Mouse (Mus musculus) erythroblast, embryonic 14.5 days (primary cell): ENCODE measurements around the gene Bcas1. TPM values are rescaled to one million over a fixed set of nuclear protein-coding genes. Genes with fewer than 3 reads are reported as not detected.

ENCODE experiments used
- H3K27me3 ChIP-seq: 2 replicates; pipeline ENCODE4 v1.6.1; 2012; ENCODE audit warnings: inconsistent platforms; ENCODE audit not compliant: control insufficient read depth
- H3K36me3 ChIP-seq: 2 replicates; pipeline ENCODE4 v1.6.1; 2012; ENCODE audit warnings: mild to moderate bottlenecking, inconsistent platforms; ENCODE audit not compliant: control insufficient read depth
- H3K4me1 ChIP-seq: 2 replicates; pipeline ENCODE4 v1.6.1; 2012; ENCODE audit warnings: inconsistent platforms; ENCODE audit not compliant: control insufficient read depth
- H3K4me3 ChIP-seq: replicated peaks from 2 replicates; pipeline ENCODE3; 2012; ENCODE audit warnings: moderate library complexity, mild to moderate bottlenecking, inconsistent platforms
- H3K9me3 ChIP-seq: 2 replicates; pipeline ENCODE4 v1.6.1; 2012; ENCODE audit warnings: low read length, inconsistent platforms, mixed read lengths; ENCODE audit not compliant: control insufficient read depth
- GATA1 ChIP-seq: IDR thresholded peaks from 2 replicates; pipeline ENCODE4 v1.6.1; 2012; ENCODE audit warnings: low read length, inconsistent platforms, mixed read lengths
- TAL1 ChIP-seq: IDR thresholded peaks from 3 replicates; pipeline ENCODE4 v1.6.1; 2012; ENCODE audit warnings: low read length, inconsistent platforms, mixed read lengths
- polyA plus RNA-seq: library from polyadenylated mRNA; stranded (reverse); fragments of >175 nt; gene quantifications from 2 replicates; pipeline ENCODE4 v1.2.3, GENCODE M21; 2012

Gene Bcas1
- 0.04 and 0.11 TPM in 2 replicates for polyA plus RNA-seq

DNA sequence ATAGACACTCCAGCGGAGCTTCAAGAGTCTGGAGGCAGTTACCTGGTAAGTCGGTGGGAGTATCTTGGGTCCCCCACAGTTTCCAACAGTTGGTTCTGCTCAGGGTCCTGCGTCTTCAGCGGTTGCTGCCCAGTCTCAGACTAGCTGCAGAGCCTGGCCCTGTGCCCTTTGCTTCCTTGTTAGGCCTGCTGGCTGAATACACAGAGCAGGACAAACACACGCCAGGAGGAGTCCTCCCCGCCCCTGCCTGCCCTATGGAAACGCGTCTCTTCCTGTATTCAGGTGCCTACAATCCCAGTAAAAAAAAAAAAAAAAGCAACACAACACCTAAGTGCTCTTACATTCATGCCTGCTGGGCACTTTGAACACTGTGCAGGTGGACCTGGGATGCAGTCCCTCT is at the start of gene Bcas1:
Gene Bcas1, minus strand, starts transcription at position 142 of the 400 bp plus-strand sequence.
- Histone ChIP-seq H3K4me1 (no peaks in the 10 kb centered on the region), H3K9me3 (peaks cover 3% of the 10 kb centered on the region; the same call in 1 of the 2 replicates), H3K27me3 (no peaks in the 10 kb centered on the region), H3K4me3 (no peak within 1 kb of the TSS), H3K36me3 (no peaks in the 10 kb centered on the region)
- TF ChIP-seq GATA1 (no peak), TAL1 (no peak)

DNA sequence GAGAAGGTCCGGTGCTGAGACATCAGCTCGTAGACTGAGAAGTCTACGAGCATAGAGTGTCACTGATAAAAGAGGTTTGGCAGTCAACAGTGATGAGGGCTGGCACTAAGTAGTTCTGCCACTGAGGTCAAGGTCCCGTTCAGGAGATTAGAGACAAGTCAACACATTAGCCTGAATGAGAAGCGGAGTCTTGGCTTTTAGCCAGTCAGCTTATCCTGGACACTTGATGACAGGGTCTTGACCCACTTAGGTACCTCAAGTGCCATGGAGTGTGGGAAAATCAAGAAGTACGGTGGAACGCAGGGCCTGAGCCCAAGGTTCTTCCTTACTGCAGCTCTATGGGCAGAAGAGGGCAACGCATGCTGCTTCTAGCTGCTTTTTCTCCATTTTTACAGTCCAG is 49.0 kb upstream of the Bcas1 start:
- Histone ChIP-seq H3K4me3 (no peak overlapping the region), H3K9me3 (peaks cover 4% of the 10 kb centered on the region; the same call in 1 of the 2 replicates)

DNA sequence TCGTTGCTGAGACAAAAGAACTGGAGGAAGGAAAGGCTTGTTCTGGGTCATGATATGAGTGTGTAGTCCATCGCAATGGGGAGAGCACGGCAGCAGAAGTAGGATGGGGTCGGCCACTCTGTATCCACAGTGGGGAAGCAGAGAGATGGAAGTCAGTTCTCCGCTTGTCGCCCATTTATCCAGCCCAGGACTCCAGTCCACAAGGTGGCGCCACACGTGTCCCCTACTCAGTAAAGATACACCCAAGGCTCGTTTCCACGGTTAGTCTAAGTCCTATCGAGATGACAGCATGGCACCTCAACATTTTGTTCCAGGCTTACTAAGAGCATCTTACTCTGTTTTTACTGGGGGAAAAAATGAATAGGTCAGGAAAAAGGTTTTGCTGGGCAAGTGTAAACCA is 48.6 kb upstream of the Bcas1 start:
- peaks cover 4% of the 10 kb centered on the region; the same call in 1 of the 2 replicates for H3K9me3 ChIP-seq
- no peak for TF ChIP-seq GATA1
- no peak for TF ChIP-seq TAL1
- H3K36me3 ChIP-seq: no peaks in the 10 kb centered on the region
- no peaks in the 10 kb centered on the region for H3K27me3 ChIP-seq
- no peak overlapping the region for H3K4me3 ChIP-seq
- no peaks in the 10 kb centered on the region for H3K4me1 ChIP-seq

More for the DNA sequence above, 49.0 kb upstream of the Bcas1 start:
- H3K36me3 ChIP-seq: no peaks in the 10 kb centered on the region
- H3K4me1 ChIP-seq: no peaks in the 10 kb centered on the region
- no peaks in the 10 kb centered on the region for H3K27me3 ChIP-seq
- TF ChIP-seq TAL1 (no peak), GATA1 (no peak)

DNA sequence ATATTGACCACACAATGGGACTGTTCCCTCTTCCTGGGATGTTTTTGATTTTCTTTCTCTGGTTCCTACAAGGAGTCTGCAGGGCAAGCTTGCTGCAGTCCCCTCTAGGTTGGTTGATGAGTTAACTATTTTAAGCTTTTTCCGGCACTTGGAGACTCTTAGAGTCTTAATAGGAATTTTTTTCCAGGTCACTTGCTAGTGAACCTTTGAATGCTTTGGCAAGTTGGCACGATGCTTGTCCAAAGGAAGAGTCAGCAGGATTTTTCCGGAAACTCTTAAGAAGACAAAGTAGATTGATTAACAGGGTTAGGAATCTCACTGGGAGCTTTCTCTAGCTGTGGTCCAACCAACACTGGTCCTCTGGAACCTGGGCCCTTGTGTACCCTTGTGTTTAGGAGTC is 47.5 kb upstream of the Bcas1 start:
- Histone ChIP-seq H3K4me3 (no peak overlapping the region), H3K4me1 (no peaks in the 10 kb centered on the region), H3K27me3 (no peaks in the 10 kb centered on the region), H3K36me3 (no peaks in the 10 kb centered on the region), H3K9me3 (peaks cover 4% of the 10 kb centered on the region; the same call in 1 of the 2 replicates)
- TF ChIP-seq TAL1: no peak
- no peak for TF ChIP-seq GATA1

DNA sequence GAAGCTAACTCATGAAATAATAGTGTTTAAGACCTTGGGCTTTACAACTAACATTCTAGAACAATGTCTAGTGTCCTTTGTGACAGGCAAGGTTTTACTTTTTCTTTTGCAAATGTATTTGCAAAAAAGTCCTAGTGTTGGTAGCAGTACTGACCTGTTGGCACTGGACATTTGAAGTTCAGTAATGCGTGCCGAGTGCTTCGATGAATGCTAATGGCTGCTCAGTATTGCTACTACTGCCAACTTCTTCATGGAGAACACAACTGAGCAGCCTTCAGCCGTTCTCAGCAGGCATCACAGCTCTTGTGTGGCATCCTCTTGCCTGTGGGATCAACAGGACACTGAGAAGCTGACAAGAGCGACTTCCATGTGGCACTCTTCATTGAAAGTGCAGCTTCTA is 46.5 kb upstream of the Bcas1 start:
- TF ChIP-seq TAL1 (no peak), GATA1 (no peak)
- Histone ChIP-seq H3K4me1 (no peaks in the 10 kb centered on the region), H3K4me3 (no peak overlapping the region), H3K27me3 (no peaks in the 10 kb centered on the region), H3K9me3 (peaks cover 4% of the 10 kb centered on the region; the same call in 1 of the 2 replicates), H3K36me3 (no peaks in the 10 kb centered on the region)

DNA sequence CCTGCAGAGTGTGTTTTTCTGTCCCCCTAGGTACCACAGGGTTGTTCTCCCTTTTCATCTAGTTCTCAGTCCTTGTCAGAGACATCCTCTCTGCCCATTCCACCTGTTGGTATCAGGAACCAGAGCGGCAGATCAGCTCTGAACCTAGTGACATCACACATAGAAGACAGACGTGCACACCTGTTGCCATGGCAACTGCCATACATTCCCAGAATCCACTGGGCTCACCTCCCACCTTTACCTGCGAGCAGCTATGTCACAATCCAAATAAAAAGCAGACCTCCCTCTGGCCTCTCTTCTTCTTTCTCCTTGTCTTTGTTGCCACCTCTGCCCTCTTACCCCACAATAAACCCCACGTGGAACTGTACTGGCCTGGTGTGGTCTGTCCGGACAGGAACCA is 42.9 kb upstream of the Bcas1 start:
- no peaks in the 10 kb centered on the region for H3K4me1 ChIP-seq
- H3K36me3 ChIP-seq: no peaks in the 10 kb centered on the region
- H3K9me3 ChIP-seq: peaks cover 2% of the 10 kb centered on the region; the same call in 1 of the 2 replicates
- no peak overlapping the region for H3K4me3 ChIP-seq
- TF ChIP-seq GATA1 (no peak), TAL1 (no peak)
- no peaks in the 10 kb centered on the region for H3K27me3 ChIP-seq

DNA sequence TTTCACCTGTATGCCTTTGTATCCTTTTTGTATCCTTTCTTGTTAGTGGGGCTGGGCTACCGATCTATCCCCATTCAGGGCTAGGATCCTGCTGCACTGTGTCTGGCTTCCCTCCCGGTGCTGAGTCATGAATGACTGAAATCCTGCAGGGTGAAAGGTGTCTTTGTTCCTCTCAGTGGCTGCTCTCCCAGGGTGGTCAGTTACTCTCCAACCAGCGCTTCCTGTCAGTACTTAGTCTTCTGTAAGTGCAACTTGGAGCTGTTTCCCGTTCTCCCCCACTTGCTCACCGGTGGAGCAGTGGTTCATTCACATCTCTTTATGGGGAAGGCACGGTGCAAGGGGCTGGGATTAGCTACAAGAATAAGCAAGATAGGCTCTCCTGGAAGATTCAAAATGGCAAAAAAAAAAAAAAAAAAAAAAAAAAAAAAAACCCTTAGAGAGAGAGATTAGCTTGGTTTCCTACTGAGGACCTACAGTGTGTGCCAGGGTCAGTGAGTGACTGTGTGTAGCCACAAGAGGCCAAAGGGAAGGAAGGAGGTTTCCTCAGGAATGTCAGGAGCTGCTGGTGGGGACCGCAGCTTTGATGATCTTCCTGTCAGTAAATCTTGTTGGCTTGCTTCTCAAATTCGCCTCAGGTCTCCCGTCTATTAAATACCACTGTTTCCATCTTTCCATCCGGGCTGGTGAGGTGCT is 42.1 kb upstream of the Bcas1 start:
- no peak overlapping the region for H3K4me3 ChIP-seq
- no peak for TF ChIP-seq TAL1
- no peak for TF ChIP-seq GATA1
- H3K36me3 ChIP-seq: no peaks in the 10 kb centered on the region
- no peaks in the 10 kb centered on the region for H3K4me1 ChIP-seq
- H3K27me3 ChIP-seq: no peaks in the 10 kb centered on the region
- H3K9me3 ChIP-seq: peaks cover 2% of the 10 kb centered on the region; the same call in 1 of the 2 replicates

DNA sequence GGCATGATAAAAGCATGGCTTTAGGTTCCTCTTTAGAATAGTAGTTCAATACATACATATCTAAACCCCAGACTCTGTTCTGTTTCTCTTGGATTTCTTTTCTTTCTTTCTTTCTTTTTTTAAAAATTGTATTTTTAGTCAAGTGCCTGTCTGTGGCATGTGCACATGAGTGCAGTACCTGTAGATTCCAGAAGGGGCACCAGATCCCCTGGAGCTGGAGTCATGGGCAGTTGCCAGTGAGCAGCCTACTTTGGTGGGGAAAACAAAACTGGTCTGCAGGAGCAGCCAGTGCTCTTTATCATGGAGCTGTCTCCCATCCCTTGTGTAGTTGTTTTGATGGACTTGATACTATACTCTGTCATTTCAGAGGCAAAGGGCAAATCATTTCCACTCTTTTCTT is 40.4 kb upstream of the Bcas1 start:
- Histone ChIP-seq H3K9me3 (no peaks in the 10 kb centered on the region), H3K4me1 (no peaks in the 10 kb centered on the region), H3K36me3 (no peaks in the 10 kb centered on the region), H3K27me3 (no peaks in the 10 kb centered on the region), H3K4me3 (no peak overlapping the region)
- TF ChIP-seq GATA1: no peak
- TF ChIP-seq TAL1: no peak

DNA sequence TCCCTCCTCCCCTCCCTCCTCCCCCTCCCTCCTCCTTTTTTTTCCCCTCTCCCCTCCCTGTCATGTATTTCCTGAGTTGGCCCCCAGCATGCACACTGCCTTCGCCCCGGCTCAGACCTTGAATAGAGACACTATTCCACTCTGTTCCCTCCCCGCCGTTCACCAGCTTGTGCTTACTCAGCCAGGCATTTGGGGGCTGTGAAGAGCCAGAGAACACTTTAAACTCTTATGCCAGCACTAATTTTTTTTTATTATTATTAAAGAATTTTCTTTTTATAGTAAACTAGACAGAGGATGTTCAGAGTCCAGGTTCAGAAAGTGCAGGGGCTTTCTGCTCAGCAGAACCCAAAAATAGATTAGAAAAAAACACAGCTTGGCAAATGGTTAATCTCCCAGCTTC is 37.2 kb upstream of the Bcas1 start:
- Histone ChIP-seq H3K9me3 (no peaks in the 10 kb centered on the region), H3K4me1 (no peaks in the 10 kb centered on the region), H3K36me3 (no peaks in the 10 kb centered on the region), H3K27me3 (no peaks in the 10 kb centered on the region), H3K4me3 (no peak overlapping the region)
- TF ChIP-seq TAL1 (no peak), GATA1 (no peak)

DNA sequence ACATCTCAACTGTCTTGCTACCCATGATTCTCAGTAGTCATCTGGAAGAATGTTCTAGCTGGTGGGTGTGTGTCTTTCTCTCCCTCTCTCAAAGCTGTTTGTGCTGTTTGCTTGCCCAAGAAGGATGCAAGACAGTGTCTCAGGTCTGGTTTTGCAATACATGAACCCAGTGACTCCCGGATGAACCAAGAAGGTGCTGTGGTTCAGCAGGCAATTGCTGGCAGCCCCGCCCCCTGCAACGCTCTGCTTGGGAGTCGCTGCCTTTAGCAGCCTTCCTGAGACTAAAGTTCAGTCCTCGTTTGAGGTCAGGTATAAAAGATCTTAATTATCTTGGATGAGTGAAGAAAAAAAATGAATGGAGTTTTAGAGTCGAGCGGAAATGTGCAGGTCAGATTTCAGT is 34.0 kb upstream of the Bcas1 start:
- Histone ChIP-seq H3K9me3 (no peaks in the 10 kb centered on the region), H3K36me3 (no peaks in the 10 kb centered on the region), H3K4me3 (no peak overlapping the region), H3K4me1 (no peaks in the 10 kb centered on the region), H3K27me3 (no peaks in the 10 kb centered on the region)
- TF ChIP-seq GATA1 (no peak), TAL1 (no peak)
